Mouse (Mus musculus): ENCODE measurements at regions not wholly inside any gene's neighbourhood (a gene's known extent, or its start where the extent isn't known, plus 50 kb on each side); places are given as distances from the start of the nearest gene placed in this dataset.

- TF ChIP-seq POLR2A (IDR thresholded peaks at IDR 0.05; ENCODE audit: low read depth, low read length) (no peak), CTCF (conservative IDR thresholded peaks at IDR 0.05; ENCODE audit: insufficient read depth, insufficient read length, low read depth, low read length) (no peak)
Measured at GRCm38 (mm10) chr1:152214376-152214775, 124.5 kb upstream of the 1700025G04Rik start.

Data from kidney, adult 2 months (tissue).